Mouse (Mus musculus) forebrain, embryonic 15.5 days (tissue): ENCODE results near the gene Uso1. TPM values are rescaled to one million over a fixed set of nuclear protein-coding genes. Genes with fewer than 3 reads are reported as not detected.

Experiments used
- ATAC-seq: fragments of 200-750 bp; cut with Nextera tagmentation; replicated peaks from 2 replicates; pipeline ENCODE4 v1.8.0; 2017; ENCODE audit warnings: mild to moderate bottlenecking, moderate TSS enrichment, moderate library complexity
- H3K27ac ChIP-seq: fragments of 300-500 bp; sonication (generic); replicated peaks from 2 replicates; pipeline ENCODE4 v1.5.1; 2015; ENCODE audit warnings: mild to moderate bottlenecking, inconsistent platforms
- H3K27me3 ChIP-seq: fragments of 300-500 bp; sonication (generic); 2 replicates; pipeline ENCODE4 v1.6.1; 2015; ENCODE audit warnings: inconsistent platforms
- H3K36me3 ChIP-seq: fragments of 300-500 bp; sonication (generic); 2 replicates; pipeline ENCODE4 v1.6.1; 2015; ENCODE audit warnings: mild to moderate bottlenecking, inconsistent platforms
- H3K4me1 ChIP-seq: fragments of 300-500 bp; sonication (generic); 2 replicates; pipeline ENCODE4 v1.6.1; 2015; ENCODE audit warnings: inconsistent platforms
- H3K4me2 ChIP-seq: fragments of 300-500 bp; sonication (generic); replicated peaks from 2 replicates; pipeline ENCODE4 v1.6.1; 2015; ENCODE audit warnings: mild to moderate bottlenecking, inconsistent platforms
- H3K4me3 ChIP-seq: fragments of 300-500 bp; sonication (generic); 2 replicates; pipeline ENCODE4 v1.5.1; 2015; ENCODE audit warnings: mild to moderate bottlenecking, inconsistent platforms
- H3K9ac ChIP-seq: fragments of 300-500 bp; sonication (generic); replicated peaks from 2 replicates; pipeline ENCODE4 v1.6.1; 2015; ENCODE audit warnings: mild to moderate bottlenecking, inconsistent platforms
- H3K9me3 ChIP-seq: fragments of 300-500 bp; sonication (generic); 2 replicates; pipeline ENCODE4 v1.6.1; 2016; ENCODE audit warnings: inconsistent platforms
- WGBS: fragments of 180-500 bp; shearing (Covaris S2); methylation state at CpG from one replicate; pipeline ENCODE4 v1.1.7; 2015; ENCODE audit warnings: mixed read lengths; 5-methylcytosine and 5-hydroxymethylcytosine counted together
- polyA plus RNA-seq: library from polyadenylated mRNA; unstranded; fragments of >200 nt; fragmentation: Nextera tagmentation; extraction: Ambion mirVana; gene quantifications from 2 replicates; pipeline ENCODE4 v1.2.1, GENCODE M21; 2015

Gene Uso1
- polyA plus RNA-seq, result 42.1 and 45.8 TPM in 2 replicates

- Histone ChIP-seq H3K27me3 (no peaks in the 10 kb centered on the region), H3K9me3 (no peaks in the 10 kb centered on the region), H3K4me3 (peak within 1 kb of the TSS; percentile 72), H3K4me2 (peak within 1 kb of the TSS; percentile 69), H3K9ac (peak within 1 kb of the TSS; percentile 86), H3K36me3 (no peaks in the 10 kb centered on the region), H3K27ac (peak within 1 kb of the TSS; percentile 85), H3K4me1 (peaks cover 33% of the 10 kb centered on the region)
- under 1% methylated on average over 54 of the region's 59 CpGs for WGBS
- ATAC-seq, result peak; percentile 96
Measured at GRCm38 (mm10) chr5:92137239-92138046, at the start of gene Uso1. Uso1 (plus strand) TSS chr5:92137938.

GRCm38 (mm10) chr5:92093263-92094061 lies 44.3 kb upstream of the Uso1 start:
- H3K9ac ChIP-seq, result no peak overlapping the region
- H3K27me3 ChIP-seq, result no peaks in the 10 kb centered on the region
- no peak for ATAC-seq
- H3K36me3 ChIP-seq, result no peaks in the 10 kb centered on the region
- WGBS, result 50% methylated on average over 15 of the region's 15 CpGs
- H3K9me3 ChIP-seq, result no peaks in the 10 kb centered on the region
- 0 out of 2 replicates have a peak, but pooled peaks cover 3% of the 10 kb centered on the region for H3K4me1 ChIP-seq
- no peak overlapping the region for H3K27ac ChIP-seq
- no peak overlapping the region for H3K4me3 ChIP-seq
- no peak overlapping the region for H3K4me2 ChIP-seq

DNA sequence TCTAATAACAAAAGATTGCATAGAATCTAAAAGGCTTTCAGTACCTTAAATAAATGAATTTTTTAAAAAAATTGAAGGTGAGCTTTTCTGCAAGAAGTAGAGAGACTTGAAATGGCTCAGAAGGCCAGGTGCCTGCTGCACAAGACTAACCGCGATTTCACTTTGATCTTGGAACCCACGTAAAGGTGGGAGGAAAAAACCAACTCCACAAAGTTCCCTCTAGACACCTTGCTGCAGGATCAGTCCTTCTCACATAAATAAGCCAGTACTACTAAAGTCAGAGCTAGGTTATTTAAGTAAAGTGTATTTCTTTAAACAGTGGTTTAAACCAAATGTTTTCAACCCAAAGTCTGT lies 43.7 kb upstream of the Uso1 start:
- Histone ChIP-seq H3K4me1 (0 out of 2 replicates have a peak, but pooled peaks cover 3% of the 10 kb centered on the region), H3K36me3 (no peaks in the 10 kb centered on the region), H3K4me2 (no peak overlapping the region), H3K27me3 (no peaks in the 10 kb centered on the region), H3K9ac (no peak overlapping the region), H3K4me3 (no peak overlapping the region), H3K27ac (no peak overlapping the region), H3K9me3 (no peaks in the 10 kb centered on the region)
- 83% methylated on average over 3 of the region's 3 CpGs for WGBS
- ATAC-seq, result no peak

- Histone ChIP-seq H3K4me1 (0 out of 2 replicates have a peak, but pooled peaks cover 3% of the 10 kb centered on the region), H3K9me3 (no peaks in the 10 kb centered on the region), H3K27ac (no peak overlapping the region), H3K4me2 (no peak overlapping the region), H3K36me3 (no peaks in the 10 kb centered on the region), H3K4me3 (no peak overlapping the region), H3K27me3 (no peaks in the 10 kb centered on the region), H3K9ac (no peak overlapping the region)
- 87% methylated on average over 6 of the region's 6 CpGs for WGBS
- no peak for ATAC-seq
Measured at GRCm38 (mm10) chr5:92096786-92097185, 41.0 kb upstream of the Uso1 start.

DNA sequence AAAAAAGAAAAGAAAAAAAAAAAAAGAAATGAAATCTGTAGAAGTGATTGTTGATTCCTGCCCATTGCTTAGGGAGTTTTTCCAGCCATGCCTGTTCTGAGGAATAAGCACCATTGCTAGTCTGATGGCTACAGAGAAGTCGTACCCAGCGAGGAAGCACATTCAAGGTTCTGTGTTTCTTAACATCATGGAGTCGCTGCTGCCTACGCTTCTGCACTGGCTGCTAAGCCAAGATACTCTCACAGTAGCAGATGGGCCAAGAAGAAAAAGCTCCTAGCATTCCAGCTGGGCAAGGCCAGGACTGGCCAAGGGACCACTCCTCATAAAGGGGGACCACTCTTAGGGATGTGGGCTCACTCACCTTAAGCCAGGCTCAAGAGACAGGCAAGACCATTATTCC lies 40.0 kb upstream of the Uso1 start:
- Histone ChIP-seq H3K9me3 (no peaks in the 10 kb centered on the region), H3K4me2 (no peak overlapping the region), H3K27me3 (no peaks in the 10 kb centered on the region), H3K4me1 (0 out of 2 replicates have a peak, but pooled peaks cover 3% of the 10 kb centered on the region), H3K36me3 (no peaks in the 10 kb centered on the region), H3K4me3 (no peak overlapping the region), H3K27ac (no peak overlapping the region), H3K9ac (no peak overlapping the region)
- ATAC-seq, result no peak
- WGBS, result 79% methylated on average over 4 of the region's 4 CpGs

- Histone ChIP-seq H3K4me1 (peaks cover 6% of the 10 kb centered on the region; the same call in 1 of the 2 replicates), H3K27ac (no peak overlapping the region), H3K4me2 (no peak overlapping the region), H3K9me3 (no peaks in the 10 kb centered on the region), H3K27me3 (no peaks in the 10 kb centered on the region), H3K9ac (no peak overlapping the region), H3K36me3 (no peaks in the 10 kb centered on the region), H3K4me3 (no peak overlapping the region)
- no peak for ATAC-seq
- 65% methylated on average over 13 of the region's 13 CpGs for WGBS
Measured at GRCm38 (mm10) chr5:92098351-92099109, 39.2 kb upstream of the Uso1 start.

- Histone ChIP-seq H3K9me3 (no peaks in the 10 kb centered on the region), H3K36me3 (no peaks in the 10 kb centered on the region), H3K27ac (no peak overlapping the region), H3K9ac (no peak overlapping the region), H3K27me3 (no peaks in the 10 kb centered on the region), H3K4me1 (peaks cover 14% of the 10 kb centered on the region), H3K4me3 (no peak overlapping the region), H3K4me2 (no peak overlapping the region)
- 91% methylated on average over 8 of the region's 8 CpGs for WGBS
- no peak for ATAC-seq
Measured at GRCm38 (mm10) chr5:92101601-92102000, 36.1 kb upstream of the Uso1 start.

DNA sequence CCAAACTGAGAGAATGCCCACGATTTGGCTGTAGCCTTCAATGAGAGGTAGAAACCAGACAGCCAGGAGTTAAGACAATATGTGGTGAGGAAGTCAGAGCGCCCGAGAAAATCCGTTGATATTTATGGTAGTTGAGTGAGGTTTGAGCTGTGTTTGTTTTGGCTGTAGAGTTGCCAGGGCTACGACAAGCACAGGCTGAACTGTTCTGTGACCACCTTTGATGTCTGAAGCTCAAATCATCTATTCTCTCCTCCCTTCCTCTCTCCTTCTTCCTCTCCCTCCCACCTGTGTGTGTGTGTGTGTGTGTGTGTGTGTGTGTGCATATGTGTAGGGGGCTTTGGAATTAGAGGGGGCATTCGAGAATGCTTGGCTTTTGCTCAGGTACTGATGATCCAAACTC lies 34.7 kb upstream of the Uso1 start:
- H3K4me1 ChIP-seq, result peaks cover 16% of the 10 kb centered on the region
- no peaks in the 10 kb centered on the region for H3K36me3 ChIP-seq
- no peaks in the 10 kb centered on the region for H3K27me3 ChIP-seq
- H3K9me3 ChIP-seq, result no peaks in the 10 kb centered on the region
- H3K9ac ChIP-seq, result no peak overlapping the region
- WGBS, result 69% methylated on average over 6 of the region's 6 CpGs
- H3K27ac ChIP-seq, result no peak overlapping the region
- H3K4me2 ChIP-seq, result no peak overlapping the region
- H3K4me3 ChIP-seq, result no peak overlapping the region
- no peak for ATAC-seq

DNA sequence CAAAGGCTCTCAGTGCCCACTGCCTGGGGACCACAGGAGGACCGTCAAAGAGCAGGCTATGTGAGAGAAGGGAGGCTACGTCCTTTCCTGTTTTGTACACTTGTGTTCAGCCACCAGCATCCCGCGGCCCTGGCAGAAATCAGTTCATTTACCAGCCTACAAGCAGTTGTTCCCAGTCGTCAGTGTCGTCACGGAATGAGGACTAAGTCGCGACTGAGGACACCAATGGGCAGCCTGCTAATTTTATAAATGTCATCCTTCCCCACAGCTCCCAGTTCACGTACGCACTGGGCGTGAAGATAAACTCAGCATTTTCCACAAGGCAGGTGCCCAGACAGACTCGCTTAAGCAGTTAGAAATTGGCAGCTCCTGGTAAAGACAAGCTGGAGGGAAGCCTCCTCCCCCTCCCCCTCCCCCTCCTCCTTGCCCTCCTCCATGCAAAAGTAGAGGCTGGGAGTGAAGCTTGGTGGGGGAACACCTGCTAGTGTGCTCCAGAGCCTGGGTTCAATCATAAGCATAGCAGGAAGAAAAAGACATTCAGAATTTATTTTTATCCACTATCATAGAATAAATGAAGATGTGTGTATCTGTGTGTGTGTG lies 33.8 kb upstream of the Uso1 start:
- peak overlapping the region; percentile 43; the same call in 1 of the 2 replicates for H3K27ac ChIP-seq
- peak; percentile 57 for ATAC-seq
- WGBS, result 61% methylated on average over 13 of the region's 13 CpGs

GRCm38 (mm10) chr5:92106327-92107125 lies 31.2 kb upstream of the Uso1 start:
- ATAC-seq, result peak; percentile 60; the same call in 1 of the 2 replicates
- no peaks in the 10 kb centered on the region for H3K9me3 ChIP-seq
- no peak overlapping the region for H3K4me3 ChIP-seq
- no peaks in the 10 kb centered on the region for H3K36me3 ChIP-seq
- WGBS, result 44% methylated on average over 10 of the region's 10 CpGs
- no peak overlapping the region for H3K9ac ChIP-seq
- H3K4me1 ChIP-seq, result peaks cover 16% of the 10 kb centered on the region
- H3K27ac ChIP-seq, result no peak overlapping the region
- no peaks in the 10 kb centered on the region for H3K27me3 ChIP-seq
- no peak overlapping the region for H3K4me2 ChIP-seq

More for the DNA sequence above, 33.8 kb upstream of the Uso1 start:
- Histone ChIP-seq H3K4me2 (no peak overlapping the region), H3K27me3 (no peaks in the 10 kb centered on the region), H3K36me3 (no peaks in the 10 kb centered on the region), H3K9me3 (no peaks in the 10 kb centered on the region), H3K9ac (no peak overlapping the region), H3K4me3 (no peak overlapping the region), H3K4me1 (peaks cover 16% of the 10 kb centered on the region)

DNA sequence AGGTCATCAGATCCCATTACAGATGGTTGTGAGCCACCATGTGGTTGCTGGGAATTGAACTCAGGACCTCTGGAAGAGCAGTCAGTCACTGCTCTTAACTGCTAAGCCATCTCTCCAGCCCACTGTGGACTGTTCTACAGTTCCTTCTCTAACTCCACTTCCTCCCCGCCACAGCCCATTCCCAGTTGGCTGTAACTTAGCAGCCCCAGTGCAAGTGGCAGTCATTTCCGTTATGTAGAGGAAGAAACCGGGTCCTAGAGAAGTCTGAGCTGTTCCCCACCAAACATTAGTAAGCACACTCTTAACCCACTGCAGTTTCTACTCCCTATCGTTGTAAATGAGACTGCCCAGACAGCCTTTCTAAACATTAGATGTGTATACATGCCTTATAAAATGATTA lies 30.5 kb upstream of the Uso1 start:
- H3K9ac ChIP-seq, result no peak overlapping the region
- no peaks in the 10 kb centered on the region for H3K36me3 ChIP-seq
- H3K4me2 ChIP-seq, result no peak overlapping the region
- no peaks in the 10 kb centered on the region for H3K9me3 ChIP-seq
- no peak overlapping the region for H3K27ac ChIP-seq
- H3K4me1 ChIP-seq, result peaks cover 16% of the 10 kb centered on the region
- no peak for ATAC-seq
- 91% methylated on average over 4 of the region's 4 CpGs for WGBS
- no peaks in the 10 kb centered on the region for H3K27me3 ChIP-seq
- H3K4me3 ChIP-seq, result no peak overlapping the region
